Mouse (Mus musculus): ENCODE measurements around the gene Zfp747.
"Not testable (repeated sequence)": the region's sequence is repeated elsewhere in the genome, so short reads cannot be mapped to it uniquely, and the experiment has no call there.

Gene Zfp747

GRCm38 (mm10) chr7:127371213-127371612 is 4.6 kb downstream of the Zfp747 start:
- no peak for DNase-seq (ENCODE audit: low spot score in 2 of 2)

- DNase-seq (ENCODE audit: low spot score in 2 of 2): no peak
These were observed 9.6 kb downstream of the Zfp747 start for GRCm38 (mm10) chr7:127366249-127366648.

DNA sequence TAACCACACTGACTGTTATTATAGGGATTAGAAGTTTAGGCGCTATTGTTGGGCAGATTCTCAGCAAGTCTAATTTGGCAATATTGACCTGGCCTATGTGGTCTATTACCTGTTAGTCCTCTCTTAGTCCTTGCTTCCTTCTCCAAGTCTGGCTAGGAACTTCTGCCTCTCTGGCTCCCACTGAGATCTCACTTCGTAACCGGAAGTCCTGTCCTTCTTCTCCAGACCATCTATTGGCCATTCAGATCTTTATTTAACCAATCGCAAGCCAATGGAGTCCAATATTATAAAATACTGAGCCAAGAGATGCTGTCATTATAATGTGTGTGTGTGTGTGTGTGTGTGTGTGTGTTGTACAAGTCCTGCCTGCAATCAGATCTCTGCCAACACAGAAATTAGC is 11.7 kb downstream of the Zfp747 start:
- DNase-seq (ENCODE audit: low spot score in 2 of 2): no peak

GRCm38 (mm10) chr7:127363475-127363921 is 12.4 kb downstream of the Zfp747 start:
- DNase-seq (ENCODE audit: low spot score in 2 of 2): no peak

- peak in 1 of 2 experiments; percentile 43 for DNase-seq (ENCODE audit: low spot score in 2 of 2)
These were observed 13.4 kb downstream of the Zfp747 start for GRCm38 (mm10) chr7:127362418-127362817.

- no peak for DNase-seq (ENCODE audit: low spot score in 2 of 2)
These were observed 14.4 kb downstream of the Zfp747 start for GRCm38 (mm10) chr7:127361449-127361848.

- DNase-seq (ENCODE audit: low spot score in 2 of 2): no peak
These were observed 15.6 kb downstream of the Zfp747 start for GRCm38 (mm10) chr7:127360265-127360664.

DNA sequence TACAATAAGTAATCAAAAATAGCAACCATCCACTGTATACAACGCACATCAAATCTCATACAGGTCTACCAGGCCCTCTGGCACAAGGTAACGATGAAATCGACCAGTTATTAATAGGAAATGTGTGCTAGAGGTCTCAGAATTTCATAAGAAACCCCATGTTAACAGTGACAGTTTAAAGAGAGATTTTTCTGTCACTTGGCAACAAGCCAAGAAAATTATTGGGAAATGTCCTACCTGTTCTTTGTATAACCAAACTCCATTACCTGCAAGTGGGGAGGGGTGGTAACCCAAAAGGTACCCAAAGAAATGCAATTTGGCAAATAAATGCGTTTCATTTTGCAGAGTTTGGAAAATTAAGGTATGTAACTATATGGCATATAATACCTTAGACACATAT is 17.4 kb downstream of the Zfp747 start:
- DNase-seq (ENCODE audit: low spot score in 2 of 2): no peak

DNA sequence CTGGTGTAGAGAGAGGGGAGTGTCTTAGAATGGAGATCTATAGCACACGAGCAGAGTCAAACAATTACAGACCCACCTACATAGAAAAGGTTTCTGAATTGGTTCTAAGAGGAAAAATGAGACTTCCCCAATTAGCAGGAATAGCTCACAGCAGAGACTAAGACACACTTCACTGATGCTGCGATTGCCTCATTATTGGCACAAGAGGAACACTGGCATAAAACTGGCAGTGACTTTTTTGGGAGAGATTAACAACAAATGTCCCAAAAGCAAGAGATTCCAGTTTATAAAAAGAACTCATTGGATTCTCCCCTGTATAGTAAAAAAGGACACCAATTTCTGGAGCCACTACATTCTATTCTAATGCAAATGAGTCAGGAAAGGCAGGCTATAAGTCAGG is 18.0 kb downstream of the Zfp747 start:
- DNase-seq (ENCODE audit: low spot score in 2 of 2): no peak

GRCm38 (mm10) chr7:127355796-127356195 is 20.1 kb downstream of the Zfp747 start:
- DNase-seq (ENCODE audit: low spot score in 2 of 2): no peak

- no peak for DNase-seq (ENCODE audit: low spot score in 2 of 2)
These were observed 24.4 kb downstream of the Zfp747 start for GRCm38 (mm10) chr7:127351230-127352004.

GRCm38 (mm10) chr7:127346676-127347075 is 29.2 kb downstream of the Zfp747 start:
- no peak for DNase-seq (ENCODE audit: low spot score in 2 of 2)

DNA sequence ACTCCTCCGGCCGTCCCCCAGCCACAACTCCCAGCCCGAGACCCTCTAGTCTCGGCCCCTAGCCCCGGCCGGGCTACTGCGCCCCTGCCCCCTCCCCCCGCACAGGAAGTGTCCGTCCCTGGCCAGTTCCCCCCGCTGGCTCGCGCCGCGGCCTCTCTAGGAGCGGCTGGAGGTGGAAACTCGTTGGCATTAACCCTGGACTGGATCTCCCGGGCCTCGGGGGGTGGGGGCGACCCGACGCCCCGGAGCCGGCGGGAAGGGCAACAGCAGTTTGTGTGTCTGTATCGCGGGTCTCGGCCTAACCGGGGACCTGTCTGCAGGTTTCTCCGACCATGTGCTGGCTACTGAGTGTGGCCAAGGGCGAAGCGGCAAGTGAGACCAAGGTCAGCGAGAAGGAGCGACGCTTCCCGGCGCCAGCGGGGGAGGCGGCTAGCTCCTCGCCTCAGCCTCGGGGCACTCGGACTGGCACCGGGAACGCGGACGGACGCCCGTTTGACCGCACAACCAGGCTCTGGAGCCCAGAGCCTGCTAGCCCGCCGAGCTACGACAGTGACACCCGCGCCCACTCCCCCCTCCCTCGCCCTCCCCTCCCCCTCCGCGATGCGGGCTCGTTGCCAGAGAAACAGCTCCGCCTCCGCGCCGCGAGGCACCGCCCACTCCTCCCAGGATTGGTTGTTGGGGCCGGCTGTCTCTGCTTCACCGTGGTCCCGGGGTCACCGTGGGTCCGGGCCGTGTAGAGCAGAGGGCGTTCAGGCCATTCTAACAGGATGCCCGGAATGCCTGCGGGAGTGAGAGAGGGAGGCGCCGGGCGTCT is 30.1 kb downstream of the Zfp747 start, which contains the start of gene Zfp768:
Gene Zfp768 (minus strand): TSS at position 78 of the 814 bp plus-strand sequence.
- DNase-seq (ENCODE audit: low spot score in 2 of 2): peak; percentile 85 to 91

DNA sequence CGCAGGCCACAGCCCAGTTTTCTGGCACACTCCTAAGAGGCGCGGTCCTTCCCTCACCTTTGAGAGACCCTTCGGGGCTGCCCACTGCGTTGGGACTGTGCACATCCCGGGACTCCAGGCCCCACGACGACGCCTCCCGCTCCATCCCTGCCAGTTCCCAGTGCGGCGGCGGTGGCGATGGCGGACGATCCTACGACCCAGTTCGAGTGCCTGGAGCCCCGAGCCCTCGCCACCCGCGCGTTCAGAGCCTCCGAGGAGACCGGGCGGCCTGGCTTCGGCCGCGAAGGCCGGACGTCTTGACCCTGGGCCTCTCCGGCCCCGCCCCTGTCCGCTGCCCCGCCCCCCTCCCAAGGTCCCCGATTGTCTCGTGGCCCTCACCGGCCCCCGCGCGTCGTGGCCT is 30.8 kb downstream of the Zfp747 start:
- DNase-seq (ENCODE audit: low spot score in 2 of 2): no peak

- DNase-seq (ENCODE audit: low spot score in 2 of 2): no peak
These were observed 31.5 kb downstream of the Zfp747 start for GRCm38 (mm10) chr7:127344371-127344770.

DNA sequence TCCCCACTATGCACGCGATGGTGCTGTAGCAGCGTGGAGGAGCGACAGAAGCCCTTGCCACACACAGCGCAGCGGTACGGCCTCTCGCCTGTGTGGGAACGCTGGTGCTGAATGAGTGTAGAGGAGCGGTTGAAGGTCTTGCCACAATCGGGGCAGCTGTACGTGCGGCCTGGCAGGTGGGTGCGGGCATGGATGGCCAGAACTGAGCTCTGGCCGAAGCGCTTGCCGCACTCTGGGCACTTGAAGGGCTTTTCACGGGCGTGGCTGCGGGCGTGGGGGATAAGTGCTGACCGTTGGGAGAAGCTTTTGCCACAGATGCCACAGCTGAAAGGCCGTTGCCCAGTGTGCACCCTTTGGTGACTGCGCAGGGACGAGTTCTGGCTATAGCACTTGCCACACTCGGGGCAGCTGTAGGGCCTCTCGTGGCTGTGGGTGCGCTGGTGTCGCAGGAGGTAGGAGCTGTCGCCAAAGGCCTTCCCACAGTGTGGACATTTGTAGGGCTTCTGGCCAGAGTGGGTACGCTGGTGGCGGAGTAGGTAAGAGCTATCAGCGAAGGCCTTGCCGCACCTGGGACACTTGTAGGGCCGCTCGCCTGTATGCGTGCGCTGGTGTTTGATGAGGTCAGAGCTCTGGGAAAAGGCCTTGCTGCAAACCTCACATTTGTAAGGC is 32.4 kb downstream of the Zfp747 start:
- DNase-seq (ENCODE audit: low spot score in 2 of 2): no peak

DNA sequence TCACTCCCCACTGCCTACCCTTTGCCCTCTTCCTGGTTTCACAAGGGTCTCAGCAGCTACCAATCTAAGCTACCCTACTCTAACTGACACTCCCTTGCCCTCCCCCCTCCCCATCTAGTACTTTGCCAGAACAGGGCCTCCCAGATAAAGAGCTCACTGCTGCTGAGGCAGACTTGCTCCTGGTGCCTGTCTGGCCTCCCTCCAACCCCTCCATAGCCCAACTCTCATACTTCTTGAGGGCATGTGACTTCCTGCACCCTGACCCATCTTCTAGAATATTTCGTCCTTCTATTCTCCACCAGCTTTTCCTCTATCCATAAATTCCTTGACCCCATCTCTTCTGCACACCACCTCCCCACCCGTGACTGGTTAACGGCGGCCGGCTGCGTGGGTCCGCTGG is 33.0 kb downstream of the Zfp747 start:
- no peak for DNase-seq (ENCODE audit: low spot score in 2 of 2)

GRCm38 (mm10) chr7:127342332-127342731 is 33.5 kb downstream of the Zfp747 start:
- peak; percentile 29 to 52 for DNase-seq (ENCODE audit: low spot score in 2 of 2)

GRCm38 (mm10) chr7:127341861-127342260 is 34.0 kb downstream of the Zfp747 start:
- not testable (repeated sequence) for DNase-seq (ENCODE audit: low spot score in 2 of 2)

- DNase-seq (ENCODE audit: low spot score in 2 of 2): no peak
These were observed 34.5 kb downstream of the Zfp747 start for GRCm38 (mm10) chr7:127341356-127341755.

DNA sequence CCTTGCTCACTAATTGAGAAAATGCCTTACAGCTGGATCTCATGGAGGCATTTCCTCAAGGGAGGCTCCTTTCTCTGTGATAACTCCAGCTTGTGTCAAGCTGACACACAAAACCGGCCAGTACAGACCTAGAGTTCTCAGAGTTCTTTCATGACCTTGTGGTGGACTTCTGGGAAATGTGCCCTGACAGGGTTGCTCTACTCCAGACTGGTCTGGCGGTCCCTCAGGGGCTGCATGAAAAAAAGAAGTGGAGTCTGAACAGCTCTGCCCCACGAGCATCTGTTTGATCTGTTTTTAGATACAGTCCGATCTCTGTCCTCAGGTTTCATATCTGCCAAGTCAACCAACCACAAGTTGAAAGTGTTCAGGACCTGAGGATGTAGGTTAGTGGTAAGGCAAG is 38.2 kb downstream of the Zfp747 start:
- DNase-seq (ENCODE audit: low spot score in 2 of 2): no peak

GRCm38 (mm10) chr7:127335604-127336003 is 40.2 kb downstream of the Zfp747 start:
- DNase-seq (ENCODE audit: low spot score in 2 of 2): no peak

Data from thymus, postnatal 10 days (tissue).